Mouse (Mus musculus) intestine, embryonic 14.5 days (tissue): ENCODE results near the gene Olfr1495. TPM values are rescaled to one million over a fixed set of nuclear protein-coding genes. Genes with fewer than 3 reads are reported as not detected.

Experiments used
- ATAC-seq: fragments of 200-750 bp; cut with Nextera tagmentation; replicated peaks from 2 replicates; pipeline ENCODE4 v1.8.0; 2017; ENCODE audit warnings: low read depth, moderate number of reproducible peaks, moderate TSS enrichment, moderate library complexity; ENCODE audit not compliant: low FRiP score, low TSS enrichment
- DNase-seq: peaks from one replicate; pipeline ENCODE4 v3.0.0-alpha.2; 2018; ENCODE audit warnings: low spot score
- H3K27ac ChIP-seq: fragments of 300-500 bp; sonication (generic); 2 replicates; pipeline ENCODE4 v1.5.1; 2014; ENCODE audit warnings: low read depth, mild to moderate bottlenecking, control low read depth
- H3K27me3 ChIP-seq: fragments of 300-500 bp; sonication (generic); replicated peaks from 2 replicates; pipeline ENCODE4 v1.6.1; 2014; ENCODE audit warnings: low read length, control low read depth; ENCODE audit not compliant: control insufficient read depth, insufficient read depth
- H3K36me3 ChIP-seq: fragments of 300-500 bp; sonication (generic); 2 replicates; pipeline ENCODE4 v1.6.1; 2014; ENCODE audit warnings: low read length, control low read depth; ENCODE audit not compliant: control insufficient read depth, insufficient read depth
- H3K4me1 ChIP-seq: fragments of 300-500 bp; sonication (generic); replicated peaks from 2 replicates; pipeline ENCODE4 v1.6.1; 2014; ENCODE audit warnings: low read length, control low read depth, mixed read lengths; ENCODE audit not compliant: control insufficient read depth, insufficient read depth
- H3K4me2 ChIP-seq: fragments of 300-500 bp; sonication (generic); 2 replicates; pipeline ENCODE4 v1.6.1; 2014; ENCODE audit warnings: low read length
- H3K4me3 ChIP-seq: fragments of 300-500 bp; sonication (generic); 2 replicates; pipeline ENCODE4 v1.5.1; 2014; ENCODE audit warnings: low read depth, low read length, control low read depth, mixed read lengths
- H3K9ac ChIP-seq: fragments of 300-500 bp; sonication (generic); 2 replicates; pipeline ENCODE4 v1.6.1; 2014; ENCODE audit warnings: mild to moderate bottlenecking, low read length
- H3K9me3 ChIP-seq: fragments of 300-500 bp; sonication (generic); 2 replicates; pipeline ENCODE4 v1.6.1; 2016; ENCODE audit warnings: low read length, control low read depth; ENCODE audit not compliant: control insufficient read depth
- WGBS: fragments of 180-500 bp; shearing (Covaris S2); extraction: QIAGEN DNeasy Blood & Tissue Kit; methylation state at CpG from one replicate; pipeline ENCODE4 v1.1.7; 2014; 5-methylcytosine and 5-hydroxymethylcytosine counted together
- polyA plus RNA-seq: library from polyadenylated mRNA; unstranded; fragments of >200 nt; fragmentation: Nextera tagmentation; extraction: Ambion mirVana; gene quantifications from 2 replicates; pipeline ENCODE4 v1.2.1, GENCODE M21; 2014

Olfr1495 gene
- polyA plus RNA-seq, 1 experiment from 2014 or later: not detected

DNA sequence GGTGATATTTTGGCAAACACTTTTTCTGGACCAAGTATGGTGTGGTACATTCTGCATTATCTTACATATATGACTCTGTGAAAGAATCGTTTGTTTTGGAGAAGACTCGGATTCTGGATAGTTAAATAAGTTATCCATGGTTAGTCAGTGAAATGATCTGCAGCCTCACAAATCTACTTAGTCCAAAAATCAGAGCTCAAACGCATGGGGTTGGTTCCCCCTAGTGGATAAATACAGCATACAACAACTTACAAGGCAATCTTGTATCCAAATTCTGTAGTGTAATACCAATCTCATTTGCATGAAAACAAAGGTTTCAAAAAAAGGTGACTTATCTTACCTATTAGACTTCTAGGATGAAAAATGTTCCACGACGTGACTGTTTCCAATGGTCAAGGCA, 54.4 kb downstream of the Olfr1495 start:
- DNase-seq (no peak), ATAC-seq (no peak)
- Histone ChIP-seq H3K27me3 (no peaks in the 10 kb centered on the region), H3K4me1 (no peaks in the 10 kb centered on the region), H3K4me3 (no peak overlapping the region), H3K9me3 (no peaks in the 10 kb centered on the region), H3K4me2 (no peak overlapping the region), H3K27ac (no peak overlapping the region), H3K9ac (no peak overlapping the region), H3K36me3 (no peaks in the 10 kb centered on the region)
- WGBS: 26% methylated on average over 5 of the region's 5 CpGs

DNA sequence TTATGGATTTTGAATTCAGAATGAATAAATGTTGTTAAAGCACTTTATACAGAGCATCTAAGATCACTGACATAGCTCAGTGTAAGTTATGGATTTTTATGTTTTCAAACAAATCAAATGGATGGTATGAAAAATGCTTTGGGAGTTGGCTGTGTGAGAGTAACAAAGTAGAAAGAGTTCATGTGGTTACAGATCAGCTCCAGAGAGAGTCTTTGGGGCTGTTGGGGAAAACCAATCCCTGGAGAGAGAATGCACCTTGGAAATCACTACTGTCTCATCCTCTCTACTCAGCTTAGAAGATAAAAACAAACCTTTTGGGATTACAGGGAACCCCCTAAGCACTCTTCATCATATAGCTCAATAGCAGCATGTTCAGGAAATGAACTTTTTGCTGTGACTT, 54.9 kb downstream of the Olfr1495 start, which contains the start of gene Olfr1499:
TSS of gene Olfr1499 (minus strand) at position 101 of the 400 bp plus-strand sequence.
- Histone ChIP-seq H3K9me3 (no peaks in the 10 kb centered on the region), H3K27ac (no peak within 1 kb of the TSS), H3K4me3 (no peak within 1 kb of the TSS), H3K36me3 (no peaks in the 10 kb centered on the region), H3K4me1 (no peaks in the 10 kb centered on the region), H3K27me3 (no peaks in the 10 kb centered on the region), H3K9ac (no peak within 1 kb of the TSS), H3K4me2 (no peak within 1 kb of the TSS)
- ATAC-seq (no peak), DNase-seq (no peak)

Other genes starting within 250 kb of the Olfr1495 start
- not detected in 2 replicates for gene Olfr1480, start 236.7 kb upstream of the Olfr1495 start, polyA plus RNA-seq
- not detected in 2 replicates for gene Olfr1484, start 181.1 kb upstream of the Olfr1495 start, polyA plus RNA-seq
- gene Olfr1487, start 147.2 kb upstream of the Olfr1495 start, polyA plus RNA-seq: not detected in 2 replicates
- not detected in 2 replicates for gene Olfr1489, start 133.0 kb upstream of the Olfr1495 start, polyA plus RNA-seq
- not detected in 2 replicates for gene Olfr1490, start 113.5 kb upstream of the Olfr1495 start, polyA plus RNA-seq
- not detected in 2 replicates for gene Olfr1491, start 67.3 kb upstream of the Olfr1495 start, polyA plus RNA-seq
- gene Olfr1493-ps1, start 41.3 kb upstream of the Olfr1495 start, polyA plus RNA-seq: not detected in 2 replicates
- not detected in 2 replicates for gene Olfr1494, start 24.9 kb upstream of the Olfr1495 start, polyA plus RNA-seq
- not detected in 2 replicates for gene Olfr1496, start 13.3 kb downstream of the Olfr1495 start, polyA plus RNA-seq
- not detected in 2 replicates for gene Olfr1497, start 33.6 kb downstream of the Olfr1495 start, polyA plus RNA-seq
- not detected in 2 replicates for gene Olfr1499, start 54.8 kb downstream of the Olfr1495 start, polyA plus RNA-seq
- gene Olfr1500, start 65.9 kb downstream of the Olfr1495 start, polyA plus RNA-seq: not detected in 2 replicates
- not detected in 2 replicates for gene Olfr1501, start 86.1 kb downstream of the Olfr1495 start, polyA plus RNA-seq
- not detected in 2 replicates for gene Olfr1502, start 97.2 kb downstream of the Olfr1495 start, polyA plus RNA-seq
- not detected in 2 replicates for gene Olfr1504, start 133.3 kb downstream of the Olfr1495 start, polyA plus RNA-seq
- not detected in 2 replicates for gene Olfr1505, start 148.9 kb downstream of the Olfr1495 start, polyA plus RNA-seq